Mouse (Mus musculus) left cerebral cortex, postnatal 4 days (tissue): ENCODE results near the gene Cdk9. TPM values are rescaled to one million over a fixed set of nuclear protein-coding genes. Genes with fewer than 3 reads are reported as not detected.

Source experiments
- DNase-seq: peaks from one replicate; pipeline ENCODE4 v3.0.0-alpha.2; 2022
- intact Hi-C: fragments of 180-260 bp; cut with DNase I; formaldehyde crosslinking; loops from one replicate; pipeline ENCODE4 v1.15.1; 2025
- total RNA-seq, 2 experiments: library from RNA; stranded (reverse); gene quantifications; 2 replicates each; pipeline ENCODE4 v1.2.3; 2021

Gene Cdk9
- total RNA-seq, 2 experiments from 2014 or later = 87.8 to 88.0 TPM

GRCm38 (mm10) chr2:32682721-32683417 is 30.0 kb downstream of the Cdk9 start:
- DNase-seq = no peak
- intact Hi-C loops = no loop called here

GRCm38 (mm10) chr2:32681754-32682153 is 31.1 kb downstream of the Cdk9 start:
- intact Hi-C loops = no loop called here
- peak; percentile 29 for DNase-seq

- intact Hi-C loops = no loop called here
- no peak for DNase-seq
These were observed 31.8 kb downstream of the Cdk9 start for GRCm38 (mm10) chr2:32680961-32681650.

GRCm38 (mm10) chr2:32680051-32680451 is 32.8 kb downstream of the Cdk9 start:
- DNase-seq = no peak
- intact Hi-C loops = no loop called here

GRCm38 (mm10) chr2:32677683-32678082 is 35.2 kb downstream of the Cdk9 start:
- intact Hi-C loops = no loop called here
- DNase-seq = no peak

GRCm38 (mm10) chr2:32676821-32677220 is 36.1 kb downstream of the Cdk9 start:
- no peak for DNase-seq

GRCm38 (mm10) chr2:32673176-32673917 is 39.5 kb downstream of the Cdk9 start:
- DNase-seq = no peak
- intact Hi-C loops = no loop called here

More at GRCm38 (mm10) chr2:32676821-32677220, 36.1 kb downstream of the Cdk9 start:
- intact Hi-C loops = no loop called here

- intact Hi-C loops = no loop called here
- no peak for DNase-seq
These were observed 40.8 kb downstream of the Cdk9 start for GRCm38 (mm10) chr2:32671907-32672595.

- no peak for DNase-seq
- intact Hi-C loops = no loop called here
These were observed 41.7 kb downstream of the Cdk9 start for GRCm38 (mm10) chr2:32671147-32671546.

GRCm38 (mm10) chr2:32669876-32670275 is 43.0 kb downstream of the Cdk9 start:
- intact Hi-C loops = no loop called here
- no peak for DNase-seq

- no peak for DNase-seq
These were observed 44.7 kb downstream of the Cdk9 start for GRCm38 (mm10) chr2:32668176-32668575.

GRCm38 (mm10) chr2:32667775-32668174 is 45.1 kb downstream of the Cdk9 start:
- no peak for DNase-seq

More at GRCm38 (mm10) chr2:32668176-32668575, 44.7 kb downstream of the Cdk9 start:
- intact Hi-C loops = no loop called here

GRCm38 (mm10) chr2:32665853-32666252 is 47.0 kb downstream of the Cdk9 start:
- intact Hi-C loops = no loop called here

More at GRCm38 (mm10) chr2:32667775-32668174, 45.1 kb downstream of the Cdk9 start:
- intact Hi-C loops = no loop called here

GRCm38 (mm10) chr2:32665345-32665744 is 47.5 kb downstream of the Cdk9 start:
- intact Hi-C loops = no loop called here
- no peak for DNase-seq

More at GRCm38 (mm10) chr2:32665853-32666252, 47.0 kb downstream of the Cdk9 start:
- no peak for DNase-seq

- no peak for DNase-seq
- intact Hi-C loops = no loop called here
These were observed 50.6 kb downstream of the Cdk9 start for GRCm38 (mm10) chr2:32662291-32662690.

GRCm38 (mm10) chr2:32661509-32662107 is 51.3 kb downstream of the Cdk9 start:
- DNase-seq = no peak
- intact Hi-C loops = no loop called here

GRCm38 (mm10) chr2:32658873-32659272 is 54.0 kb downstream of the Cdk9 start:
- intact Hi-C loops = no loop called here
- DNase-seq = no peak

- intact Hi-C loops = no loop called here
These were observed 57.0 kb downstream of the Cdk9 start for GRCm38 (mm10) chr2:32655826-32656225.

More at GRCm38 (mm10) chr2:32655826-32656225, 57.0 kb downstream of the Cdk9 start:
- no peak for DNase-seq
